Mouse (Mus musculus) forebrain, embryonic 14.5 days (tissue): ENCODE results near the gene Scyl1. TPM values are rescaled to one million over a fixed set of nuclear protein-coding genes. Genes with fewer than 3 reads are reported as not detected.

Source experiments
- ATAC-seq: fragments of 200-750 bp; cut with Nextera tagmentation; 2 replicates; pipeline ENCODE4 v1.8.0; 2017; ENCODE audit warnings: mild to moderate bottlenecking, moderate library complexity
- DNase-seq: peaks from one replicate; pipeline ENCODE4 v3.0.0-alpha.2; 2015; ENCODE audit warnings: low spot score
- H3K27ac ChIP-seq: fragments of 300-500 bp; sonication (generic); 2 replicates; pipeline ENCODE4 v1.5.1; 2014; ENCODE audit warnings: low read depth, mild to moderate bottlenecking, control low read depth, low read length, moderate library complexity
- H3K27me3 ChIP-seq: fragments of 300-500 bp; sonication (generic); replicated peaks from 2 replicates; pipeline ENCODE4 v1.6.1; 2014; ENCODE audit warnings: low read length, control low read depth, mixed read lengths; ENCODE audit not compliant: control insufficient read depth, insufficient read depth
- H3K36me3 ChIP-seq: fragments of 300-500 bp; sonication (generic); 2 replicates; pipeline ENCODE4 v1.6.1; 2014; ENCODE audit warnings: low read length, control low read depth; ENCODE audit not compliant: control insufficient read depth, insufficient read depth
- H3K4me1 ChIP-seq: fragments of 300-500 bp; sonication (generic); 2 replicates; pipeline ENCODE4 v1.6.1; 2014; ENCODE audit warnings: antibody characterized with exemption, low read length, control low read depth; ENCODE audit not compliant: control insufficient read depth, insufficient read depth
- H3K4me2 ChIP-seq: fragments of 300-500 bp; sonication (generic); 2 replicates; pipeline ENCODE4 v1.6.1; 2014; ENCODE audit warnings: mild to moderate bottlenecking, control low read depth, low read length
- H3K4me3 ChIP-seq: fragments of 300-500 bp; sonication (generic); 2 replicates; pipeline ENCODE4 v1.5.1; 2014; ENCODE audit warnings: low read depth, low read length, control low read depth
- H3K9ac ChIP-seq: fragments of 300-500 bp; sonication (generic); 2 replicates; pipeline ENCODE4 v1.6.1; 2014; ENCODE audit warnings: mild to moderate bottlenecking, low read length, control low read depth, moderate library complexity
- H3K9me3 ChIP-seq: fragments of 300-500 bp; sonication (generic); replicated peaks from 2 replicates; pipeline ENCODE4 v1.6.1; 2016; ENCODE audit warnings: low read length, control low read depth, mixed read lengths; ENCODE audit not compliant: control insufficient read depth
- WGBS: fragments of 180-500 bp; shearing (Covaris S2); extraction: QIAGEN DNeasy Blood & Tissue Kit; methylation state at CpG from one replicate; pipeline ENCODE4 v1.1.7; 2014; 5-methylcytosine and 5-hydroxymethylcytosine counted together
- polyA plus RNA-seq: library from polyadenylated mRNA; unstranded; fragments of >200 nt; fragmentation: Nextera tagmentation; extraction: Ambion mirVana; gene quantifications from 2 replicates; pipeline ENCODE4 v1.2.1, GENCODE M21; 2014

Gene Scyl1
- polyA plus RNA-seq, 1 experiment from 2014 or later: 56.1 TPM

GRCm38 (mm10) chr19:5793116-5793515 is 21.9 kb upstream of the Scyl1 start:
- Histone ChIP-seq H3K4me2 (no peak overlapping the region), H3K27ac (no peak overlapping the region), H3K4me3 (no peak overlapping the region), H3K4me1 (peaks cover 20% of the 10 kb centered on the region), H3K27me3 (no peaks in the 10 kb centered on the region), H3K36me3 (peaks cover 36% of the 10 kb centered on the region), H3K9me3 (no peaks in the 10 kb centered on the region), H3K9ac (no peak overlapping the region)
- peak; percentile 81 for DNase-seq
- ATAC-seq: peak; percentile 56
- 0% methylated on average over 2 of the region's 2 CpGs for WGBS

DNA sequence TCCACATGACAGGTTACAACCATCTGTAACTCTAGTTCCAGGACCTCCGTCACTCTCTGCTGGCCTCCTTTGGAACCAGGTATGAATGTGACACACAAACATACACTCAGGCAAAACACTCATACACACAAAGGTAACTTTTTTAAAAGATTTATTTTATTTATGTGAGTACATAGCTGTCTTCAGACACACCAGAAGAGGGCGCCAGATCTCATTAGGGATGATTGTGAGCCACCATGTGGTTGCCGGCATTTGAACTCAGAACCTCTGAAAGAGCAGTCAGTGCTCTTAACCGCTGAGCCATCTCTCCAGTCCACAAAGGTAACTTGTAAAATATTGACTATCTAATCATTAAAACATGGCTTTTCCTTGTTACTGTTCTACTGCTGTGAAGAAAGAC is 20.1 kb upstream of the Scyl1 start:
- Histone ChIP-seq H3K9ac (no peak overlapping the region), H3K27ac (no peak overlapping the region), H3K4me2 (no peak overlapping the region), H3K4me1 (peaks cover 11% of the 10 kb centered on the region), H3K4me3 (no peak overlapping the region), H3K27me3 (no peaks in the 10 kb centered on the region), H3K9me3 (no peaks in the 10 kb centered on the region), H3K36me3 (peaks cover 18% of the 10 kb centered on the region)
- DNase-seq: no peak
- WGBS: 77% methylated on average over 4 of the region's 4 CpGs
- ATAC-seq: no peak

DNA sequence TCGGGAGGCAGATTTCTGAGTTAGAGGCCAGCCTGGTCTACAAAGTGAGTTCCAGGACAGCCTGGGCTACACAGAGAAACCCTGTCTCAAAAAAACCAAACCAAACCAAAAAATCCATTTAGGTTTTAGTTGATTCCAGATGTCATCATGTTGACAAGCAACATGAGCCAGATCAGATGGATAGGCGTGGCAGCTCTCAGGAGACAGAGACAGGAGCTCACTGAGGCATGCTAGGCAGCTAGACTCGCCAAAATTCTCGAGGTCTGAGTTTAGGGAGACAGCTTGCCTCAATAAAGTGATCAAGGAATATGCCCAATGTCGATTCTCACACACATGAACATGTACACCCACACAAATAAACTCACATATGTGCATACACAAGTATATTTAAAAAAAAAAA is 17.8 kb upstream of the Scyl1 start:
- no peak for ATAC-seq
- no peak overlapping the region for H3K4me3 ChIP-seq
- no peaks in the 10 kb centered on the region for H3K9me3 ChIP-seq
- H3K4me1 ChIP-seq: no peaks in the 10 kb centered on the region
- no peak overlapping the region for H3K4me2 ChIP-seq
- WGBS: 65% methylated on average over 5 of the region's 5 CpGs
- no peaks in the 10 kb centered on the region for H3K27me3 ChIP-seq
- no peaks in the 10 kb centered on the region for H3K36me3 ChIP-seq
- no peak overlapping the region for H3K27ac ChIP-seq
- no peak for DNase-seq
- H3K9ac ChIP-seq: no peak overlapping the region

DNA sequence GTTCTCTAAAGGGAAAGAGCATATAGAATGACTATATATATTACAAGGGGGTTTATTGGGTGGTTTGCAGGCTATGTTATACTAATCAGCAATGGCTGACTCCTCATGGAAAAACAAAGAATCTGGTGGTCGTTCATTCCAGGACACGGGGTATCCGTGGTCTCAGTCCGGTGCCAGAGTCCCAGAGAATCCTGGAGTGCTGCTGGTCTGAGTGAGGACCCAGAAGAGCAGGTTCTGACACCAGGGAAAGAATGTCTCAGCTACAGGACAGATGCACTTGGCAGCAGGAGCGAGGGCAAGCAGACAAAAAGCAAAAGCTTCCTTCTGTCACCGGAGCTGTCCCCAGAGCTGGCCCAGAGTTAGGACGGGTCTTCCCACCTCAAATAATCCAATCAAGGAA is 17.4 kb upstream of the Scyl1 start:
- Histone ChIP-seq H3K4me1 (no peaks in the 10 kb centered on the region), H3K27me3 (no peaks in the 10 kb centered on the region), H3K36me3 (no peaks in the 10 kb centered on the region), H3K27ac (no peak overlapping the region), H3K9ac (no peak overlapping the region), H3K9me3 (no peaks in the 10 kb centered on the region), H3K4me3 (no peak overlapping the region), H3K4me2 (no peak overlapping the region)
- ATAC-seq (no peak), DNase-seq (no peak)
- 87% methylated on average over 7 of the region's 7 CpGs for WGBS

DNA sequence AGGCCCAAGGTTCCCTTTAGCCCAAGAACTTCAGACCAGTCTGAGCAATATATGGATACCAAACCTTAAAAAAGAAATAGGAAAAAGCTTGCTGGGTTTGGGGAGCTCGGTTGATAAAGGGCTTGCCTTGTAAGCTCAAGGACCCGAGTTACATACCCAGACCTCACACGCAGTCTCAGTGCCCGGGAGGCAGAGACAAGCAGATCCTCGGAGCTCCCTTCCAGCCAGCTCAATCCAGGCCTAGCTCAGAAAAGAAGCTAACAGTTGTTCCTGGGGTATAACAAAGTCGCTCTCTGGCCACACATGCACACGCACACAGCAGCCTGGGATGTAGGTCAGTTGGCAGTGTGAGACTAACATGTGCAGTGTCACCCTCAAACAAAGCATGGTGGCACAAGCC is 16.7 kb upstream of the Scyl1 start:
- ATAC-seq (no peak), DNase-seq (no peak)
- Histone ChIP-seq H3K9ac (no peak overlapping the region), H3K4me1 (no peaks in the 10 kb centered on the region), H3K36me3 (no peaks in the 10 kb centered on the region), H3K4me3 (no peak overlapping the region), H3K9me3 (no peaks in the 10 kb centered on the region), H3K27me3 (no peaks in the 10 kb centered on the region), H3K4me2 (no peak overlapping the region), H3K27ac (no peak overlapping the region)
- 84% methylated on average over 7 of the region's 7 CpGs for WGBS

DNA sequence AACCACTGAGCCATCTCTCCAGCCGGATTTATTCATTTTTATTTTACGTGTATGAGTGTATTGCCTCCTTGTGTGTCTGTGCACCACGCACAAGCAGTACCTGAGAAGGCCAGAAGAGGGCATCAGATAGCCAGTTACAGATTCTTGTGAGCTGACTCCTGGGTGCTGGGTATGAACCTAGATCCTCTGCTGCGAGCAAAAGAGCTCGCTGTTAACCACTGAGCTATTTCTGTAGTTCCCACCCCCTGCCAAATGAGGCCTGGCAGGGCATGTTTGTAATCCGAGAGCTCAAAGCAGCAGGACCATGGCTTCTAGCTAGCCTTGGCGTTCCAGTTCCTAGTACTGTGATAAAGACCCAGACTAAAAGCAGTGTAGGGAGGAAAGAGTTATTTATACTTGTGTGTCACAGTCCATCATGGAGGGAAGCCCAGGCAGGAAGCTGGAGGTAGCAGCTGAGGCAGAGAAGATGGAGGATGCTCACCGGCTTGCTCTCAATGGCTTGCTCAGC is 16.0 kb upstream of the Scyl1 start:
- Histone ChIP-seq H3K4me2 (no peak overlapping the region), H3K9ac (no peak overlapping the region), H3K27me3 (no peaks in the 10 kb centered on the region), H3K4me1 (no peaks in the 10 kb centered on the region), H3K9me3 (no peaks in the 10 kb centered on the region), H3K36me3 (no peaks in the 10 kb centered on the region), H3K4me3 (no peak overlapping the region), H3K27ac (no peak overlapping the region)
- 15% methylated on average over 8 of the region's 8 CpGs for WGBS
- ATAC-seq (peak; percentile 80), DNase-seq (peak; percentile 83)

DNA sequence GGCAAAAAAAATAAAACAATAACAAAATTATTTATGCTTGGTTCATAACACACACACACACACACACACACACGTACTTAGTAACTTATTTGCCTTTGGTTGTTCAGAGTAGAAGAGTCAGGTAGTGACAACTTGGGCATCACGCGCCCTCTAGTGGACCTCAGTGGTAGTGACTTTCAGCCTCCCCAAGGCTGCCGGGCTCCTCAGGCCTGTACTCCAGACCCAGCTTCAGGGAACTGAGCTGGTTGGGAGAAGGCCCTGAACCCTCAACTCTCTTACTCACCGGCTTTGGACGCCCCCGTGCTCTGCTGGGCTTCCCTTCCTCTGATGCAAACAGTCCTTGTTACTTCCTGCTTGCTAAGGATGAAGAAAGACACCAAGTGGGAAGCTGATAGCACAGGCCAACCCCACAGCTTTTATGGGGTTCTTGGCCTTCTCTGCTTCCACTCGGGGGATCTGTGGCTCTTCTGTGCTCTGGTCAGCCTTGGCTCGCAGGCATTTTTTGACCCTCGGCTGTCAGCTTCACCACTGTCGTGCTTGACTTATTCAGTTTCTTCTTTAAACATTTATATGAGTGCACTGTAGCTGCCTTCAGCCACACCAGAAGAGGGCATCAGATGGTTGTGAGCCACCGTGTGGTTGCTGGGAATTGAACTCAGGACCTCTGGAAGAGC is 15.4 kb upstream of the Scyl1 start:
- DNase-seq: peak; percentile 89
- WGBS: 12% methylated on average over 12 of the region's 12 CpGs
- Histone ChIP-seq H3K4me2 (no peak overlapping the region), H3K9me3 (no peaks in the 10 kb centered on the region), H3K4me3 (no peak overlapping the region), H3K9ac (no peak overlapping the region; the same call in 1 of the 2 replicates), H3K27me3 (no peaks in the 10 kb centered on the region), H3K36me3 (no peaks in the 10 kb centered on the region), H3K4me1 (no peaks in the 10 kb centered on the region), H3K27ac (no peak overlapping the region)
- peak; percentile 85 for ATAC-seq

DNA sequence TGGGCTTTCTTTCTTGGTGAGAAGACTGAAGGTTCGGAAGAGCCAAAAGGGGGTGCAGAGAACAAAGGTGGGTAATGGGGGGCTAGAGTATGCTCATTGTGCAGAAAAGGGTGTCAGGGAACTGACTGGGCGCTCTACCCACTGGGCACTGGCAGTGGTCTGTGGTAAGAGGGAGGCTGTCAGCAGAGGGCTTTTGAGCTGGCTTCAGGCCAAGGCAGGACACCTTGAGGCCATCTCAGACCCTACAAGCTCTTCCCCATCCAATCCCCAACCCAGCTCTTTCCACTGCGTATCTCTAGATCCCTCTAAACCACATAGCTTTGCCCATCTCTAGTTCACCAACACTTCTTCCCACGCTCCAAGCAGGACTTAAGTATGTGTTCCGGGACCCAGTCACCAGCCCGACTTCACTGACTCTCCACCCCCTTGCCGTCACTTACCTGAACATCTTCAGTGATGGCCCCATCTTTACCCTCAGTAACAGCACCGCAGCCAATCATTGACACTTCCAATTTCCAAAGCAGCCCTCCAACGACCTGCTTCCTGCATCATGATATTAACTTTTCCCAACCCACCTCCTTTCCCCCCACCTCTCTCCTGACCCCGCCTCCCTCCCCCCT is 13.8 kb upstream of the Scyl1 start:
- no peak overlapping the region for H3K27ac ChIP-seq
- 62% methylated on average over 10 of the region's 10 CpGs for WGBS
- no peaks in the 10 kb centered on the region for H3K4me1 ChIP-seq
- no peaks in the 10 kb centered on the region for H3K27me3 ChIP-seq
- no peak overlapping the region for H3K9ac ChIP-seq
- H3K4me2 ChIP-seq: no peak overlapping the region
- no peak overlapping the region for H3K4me3 ChIP-seq
- no peaks in the 10 kb centered on the region for H3K9me3 ChIP-seq
- no peak for DNase-seq
- ATAC-seq: no peak
- H3K36me3 ChIP-seq: no peaks in the 10 kb centered on the region

GRCm38 (mm10) chr19:5782121-5782520 is 10.9 kb upstream of the Scyl1 start:
- Histone ChIP-seq H3K4me1 (no peaks in the 10 kb centered on the region), H3K9ac (no peak overlapping the region), H3K27me3 (no peaks in the 10 kb centered on the region), H3K4me3 (no peak overlapping the region), H3K27ac (no peak overlapping the region), H3K9me3 (no peaks in the 10 kb centered on the region), H3K36me3 (no peaks in the 10 kb centered on the region), H3K4me2 (no peak overlapping the region)
- ATAC-seq: no peak
- WGBS: 95% methylated on average over 1 of the region's 1 CpGs
- no peak for DNase-seq
